ENCODE assay signal across 8 mouse cellular contexts in genomic region chr11:120784064-120784791, GRCm38 (mm10). TPM values are rescaled to one million over a fixed set of nuclear protein-coding genes. Genes with fewer than 3 reads are reported as not detected.
DNase-seq lines count a peak whose midpoint lies in the region; ATAC-seq lines count a peak whose summit lies in the region.

Gene Rfng, minus strand, starts transcription at chr11:120784207.
Gene Gps1, plus strand, starts transcription at chr11:120784272.

- H3K4me3 ChIP-seq in hindbrain, embryonic 12.5 days = peak within 1 kb of the TSS; percentile 100

- no peaks in the 10 kb centered on the region for H3K9me3 ChIP-seq in hindbrain, embryonic 12.5 days (replicated peaks)

- H3K27me3 ChIP-seq in hindbrain, embryonic 12.5 days = no peaks in the 10 kb centered on the region; the same call in 1 of the 2 replicates

- H3K27ac ChIP-seq in hindbrain, embryonic 12.5 days = peak within 1 kb of the TSS; percentile 81

- ATAC-seq in hindbrain, embryonic 12.5 days (ENCODE audit: low FRiP score) = peak; percentile 81

- under 1% methylated on average over 64 of the region's 107 CpGs for WGBS in hindbrain, embryonic 12.5 days

- peak within 1 kb of the TSS; percentile 97 for H3K4me2 ChIP-seq in hindbrain, embryonic 12.5 days (replicated peaks)

- H3K9ac ChIP-seq in hindbrain, embryonic 12.5 days = peak within 1 kb of the TSS; percentile 96

- H3K36me3 ChIP-seq in hindbrain, embryonic 12.5 days = peaks cover 54% of the 10 kb centered on the region

- peaks cover 19% of the 10 kb centered on the region for H3K4me1 ChIP-seq in hindbrain, embryonic 12.5 days

- peak; percentile 79 for DNase-seq in Muller cell, postnatal 12 days (ENCODE audit: inconsistent ontology term)
- peak; percentile 77 for DNase-seq in cerebellum, adult 9-10 months
- peak in 1 of 2 experiments; percentile 81 for DNase-seq in frontal cortex, adult 2 months (ENCODE audit: extremely low spot score in 1 of 2, low spot score in 1 of 2)
- peak; percentile 83 to 85 for DNase-seq in layer of hippocampus, postnatal 36 days
- DNase-seq in lung, postnatal 36 days = peak; percentile 86
- peak; percentile 71 for DNase-seq in retina, postnatal 7 days (ENCODE audit: low read depth, low spot score)
- DNase-seq in urinary bladder, adult 18-20 months (ENCODE audit: low spot score in 2 of 2) = peak; percentile 80 to 82

RNA-seq across cellular contexts. Expression of gene Rfng, which starts in this region (rescaled TPM):
- 88.6 and 97.4 TPM in 2 replicates for polyA plus RNA-seq in frontal cortex, adult 2 months (2012; rRNA removed)
- polyA plus RNA-seq in hindbrain, embryonic 12.5 days (2016; fragmentation: Nextera tagmentation; extraction: Ambion mirVana) = 68.5 and 70.1 TPM in 2 replicates
- total RNA-seq in layer of hippocampus, postnatal 36 days (2021) = 10 to 100 TPM; 66.1 to 68.6 TPM

RNA-seq across cellular contexts. Expression of gene Gps1, which starts in this region (rescaled TPM):
- 222 and 229 TPM in 2 replicates for polyA plus RNA-seq in frontal cortex, adult 2 months (2012; rRNA removed)
- 223 and 232 TPM in 2 replicates for polyA plus RNA-seq in hindbrain, embryonic 12.5 days (2016; fragmentation: Nextera tagmentation; extraction: Ambion mirVana)
- total RNA-seq in layer of hippocampus, postnatal 36 days (2021) = 100 to 1,000 TPM; 146 to 147 TPM
